Mouse (Mus musculus) megakaryocyte, embryonic 14.5 days (primary cell): ENCODE results near the gene Hsd17b3.

Experiments used
- FLI1 ChIP-seq: IDR thresholded peaks from 2 replicates; pipeline ENCODE4 v1.6.1; 2012; ENCODE audit warnings: low read length, inconsistent platforms, mixed read lengths
- GATA1 ChIP-seq: IDR thresholded peaks from 3 replicates; pipeline ENCODE4 v1.6.1; 2012; ENCODE audit warnings: mixed read lengths, low read length, inconsistent platforms, borderline replicate concordance

DNA sequence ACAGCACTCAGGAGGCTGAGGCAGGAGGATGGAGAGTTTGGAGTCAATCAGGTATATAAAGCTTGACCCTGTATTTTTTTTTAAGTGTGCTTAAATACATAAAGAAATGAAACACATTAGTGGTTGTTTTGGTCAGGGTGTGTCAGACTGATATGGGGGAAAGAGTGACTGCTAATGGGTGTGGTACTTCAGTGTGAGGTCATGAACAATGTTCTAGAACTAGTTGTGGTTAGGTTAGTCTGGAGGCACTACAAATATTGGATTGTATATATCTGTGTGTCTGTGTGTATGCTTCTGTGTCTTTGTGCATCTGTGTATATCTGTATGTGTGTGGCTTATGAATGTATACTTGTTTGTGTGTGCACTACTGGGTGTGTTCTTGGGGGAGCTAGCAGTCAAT, 39.5 kb downstream of the Hsd17b3 start:
- TF ChIP-seq GATA1 (no peak), FLI1 (no peak)
